In genomic region chr2:118124437-118124836, GRCm38 (mm10) we compare ENCODE assay signal across 17 mouse cellular contexts.
"Had no signal": no experiment of that assay in that cellular context is flagged by ENCODE, and none has a peak within 500 bp of the region (broad histone marks: within the 10 kb centered on the region; RNA-seq: fewer than 3 reads in every experiment).

No protein-coding gene starts in this region.

- ATAC-seq: lung, postnatal 0 days; midbrain, embryonic 13.5 days; midbrain, embryonic 15.5 days had no signal

- H3K4me3 ChIP-seq: lung, embryonic 15.5 days; megakaryocyte, embryonic 14.5 days; midbrain, embryonic 13.5 days; midbrain, embryonic 15.5 days; neural tube, embryonic 12.5 days; stomach, embryonic 15.5 days had no signal

- H3K4me1 ChIP-seq: neural tube, embryonic 12.5 days; stomach, embryonic 15.5 days had no signal

- H3K9ac ChIP-seq: lung, embryonic 15.5 days; midbrain, embryonic 13.5 days; midbrain, embryonic 15.5 days; neural tube, embryonic 12.5 days; stomach, embryonic 15.5 days had no signal

- DNase-seq: lung, adult 2 months; lung, postnatal 14 days; lung, postnatal 36 days; right cerebral cortex, postnatal 14 days; thymus, adult 2 months; thymus, postnatal 25 days; thymus, postnatal 4 days had no signal

- H3K36me3 ChIP-seq: midbrain, embryonic 15.5 days had no signal

- H3K9me3 ChIP-seq: lung, embryonic 15.5 days; megakaryocyte, embryonic 14.5 days; midbrain, embryonic 13.5 days; midbrain, embryonic 15.5 days; neural tube, embryonic 12.5 days; stomach, embryonic 15.5 days had no signal

- H3K27ac ChIP-seq: lung, embryonic 15.5 days; macrophage; midbrain, embryonic 13.5 days; midbrain, embryonic 15.5 days; neural tube, embryonic 12.5 days; stomach, embryonic 15.5 days; stomach, postnatal 0 days had no signal

- H3K27me3 ChIP-seq: lung, embryonic 15.5 days; megakaryocyte, embryonic 14.5 days; midbrain, embryonic 13.5 days; midbrain, embryonic 15.5 days; neural tube, embryonic 12.5 days; stomach, embryonic 15.5 days had no signal

- H3K4me2 ChIP-seq: lung, embryonic 15.5 days; midbrain, embryonic 11.5 days; midbrain, embryonic 13.5 days; midbrain, embryonic 15.5 days; neural tube, embryonic 12.5 days; stomach, embryonic 15.5 days had no signal
